Mouse (Mus musculus): ENCODE results near the gene H3f3a. TPM values are rescaled to one million over a fixed set of nuclear protein-coding genes. Genes with fewer than 3 reads are reported as not detected.

Gene H3f3a
- polyA plus RNA-seq, 1 experiment from 2014 or later, result 2,025 TPM

DNA sequence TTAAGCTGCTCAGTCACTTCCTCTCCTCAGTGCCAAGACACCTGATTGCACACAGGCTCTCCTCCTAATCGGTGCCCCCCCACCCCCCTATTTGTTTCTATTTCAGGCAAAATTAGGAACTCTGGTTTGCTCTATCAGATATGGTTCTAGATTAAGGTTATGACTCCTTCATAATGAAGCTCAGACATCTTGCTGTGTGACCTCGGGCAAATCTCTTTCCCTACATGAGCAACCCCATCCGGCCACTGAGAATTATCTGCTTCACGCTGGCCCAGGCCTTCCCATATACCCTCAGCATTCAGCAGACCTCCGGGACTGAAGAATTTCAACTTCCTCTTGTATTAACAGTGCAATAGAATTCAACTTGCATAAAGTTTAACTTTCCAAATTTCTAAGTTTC lies 14.5 kb downstream of the H3f3a start:
- Histone ChIP-seq H3K27ac (ENCODE audit: low read depth) (no peak overlapping the region), H3K4me2 (ENCODE audit: low read length) (no peak overlapping the region), H3K9me3 (ENCODE audit: control insufficient read depth, low read length) (no peaks in the 10 kb centered on the region), H3K9ac (ENCODE audit: low read length) (no peak overlapping the region), H3K27me3 (replicated peaks; ENCODE audit: control insufficient read depth, insufficient read depth, low read length) (no peaks in the 10 kb centered on the region), H3K4me3 (ENCODE audit: low read depth, low read length) (no peak overlapping the region), H3K4me1 (replicated peaks; ENCODE audit: control insufficient read depth, insufficient read depth, low read length) (peaks cover 3% of the 10 kb centered on the region), H3K36me3 (ENCODE audit: control insufficient read depth, insufficient read depth, low read length) (peaks cover 32% of the 10 kb centered on the region)
- DNase-seq (ENCODE audit: low spot score) (no peak), ATAC-seq (replicated peaks; ENCODE audit: low FRiP score, low TSS enrichment, low read depth) (no peak)
- 85% methylated on average over 5 of the region's 5 CpGs for WGBS

DNA sequence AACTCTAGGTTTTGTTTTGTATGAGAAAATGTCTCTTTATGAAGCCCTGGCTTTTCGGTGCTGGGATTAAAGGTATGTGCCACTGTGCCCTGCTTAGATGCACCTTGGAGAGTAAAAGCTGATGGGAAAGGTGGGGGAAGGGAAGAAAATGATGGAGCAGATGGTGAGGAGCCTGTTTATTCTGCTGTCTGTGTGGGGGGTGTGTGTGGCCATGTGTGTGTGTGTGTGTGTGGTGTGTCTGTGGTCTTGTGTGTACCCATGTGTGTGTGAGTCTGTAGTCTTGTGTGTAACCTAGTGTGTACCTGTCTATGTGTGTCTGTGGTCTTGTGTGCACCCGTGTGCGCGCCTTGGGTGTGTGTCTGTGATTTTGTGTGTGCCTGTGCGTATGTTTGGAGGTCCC lies 15.1 kb downstream of the H3f3a start:
- Histone ChIP-seq H3K27me3 (replicated peaks; ENCODE audit: control insufficient read depth, insufficient read depth, low read length) (no peaks in the 10 kb centered on the region), H3K9me3 (ENCODE audit: control insufficient read depth, low read length) (no peaks in the 10 kb centered on the region), H3K4me3 (ENCODE audit: low read depth, low read length) (no peak overlapping the region), H3K9ac (ENCODE audit: low read length) (no peak overlapping the region), H3K4me1 (replicated peaks; ENCODE audit: control insufficient read depth, insufficient read depth, low read length) (peaks cover 9% of the 10 kb centered on the region), H3K27ac (ENCODE audit: low read depth) (no peak overlapping the region), H3K4me2 (ENCODE audit: low read length) (no peak overlapping the region), H3K36me3 (ENCODE audit: control insufficient read depth, insufficient read depth, low read length) (peaks cover 26% of the 10 kb centered on the region)
- 96% methylated on average over 5 of the region's 5 CpGs for WGBS
- ATAC-seq (replicated peaks; ENCODE audit: low FRiP score, low TSS enrichment, low read depth), result no peak
- DNase-seq (ENCODE audit: low spot score), result no peak

DNA sequence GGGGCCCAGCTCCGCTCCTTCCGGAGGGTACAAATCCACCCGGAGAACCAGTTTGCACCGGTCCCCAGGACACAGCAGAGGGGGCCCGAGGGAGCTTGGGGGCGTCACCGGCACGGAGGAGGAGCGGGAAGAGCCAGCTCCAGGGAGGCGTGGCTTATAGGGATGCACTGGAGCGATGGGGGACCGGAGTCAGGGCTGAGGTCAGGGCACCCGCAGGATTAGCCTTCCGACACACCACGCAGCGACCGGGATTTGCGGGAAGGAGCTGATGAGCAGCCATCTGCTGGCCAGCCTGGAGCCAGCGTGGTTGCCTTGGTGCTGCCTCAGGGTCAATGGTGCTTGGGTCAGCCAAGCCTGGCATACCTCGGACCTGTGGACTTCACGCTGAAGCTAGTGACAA lies 19.6 kb downstream of the H3f3a start:
- peak; percentile 77 for DNase-seq (ENCODE audit: low spot score)
- H3K27ac ChIP-seq (ENCODE audit: low read depth), result no peak overlapping the region

DNA sequence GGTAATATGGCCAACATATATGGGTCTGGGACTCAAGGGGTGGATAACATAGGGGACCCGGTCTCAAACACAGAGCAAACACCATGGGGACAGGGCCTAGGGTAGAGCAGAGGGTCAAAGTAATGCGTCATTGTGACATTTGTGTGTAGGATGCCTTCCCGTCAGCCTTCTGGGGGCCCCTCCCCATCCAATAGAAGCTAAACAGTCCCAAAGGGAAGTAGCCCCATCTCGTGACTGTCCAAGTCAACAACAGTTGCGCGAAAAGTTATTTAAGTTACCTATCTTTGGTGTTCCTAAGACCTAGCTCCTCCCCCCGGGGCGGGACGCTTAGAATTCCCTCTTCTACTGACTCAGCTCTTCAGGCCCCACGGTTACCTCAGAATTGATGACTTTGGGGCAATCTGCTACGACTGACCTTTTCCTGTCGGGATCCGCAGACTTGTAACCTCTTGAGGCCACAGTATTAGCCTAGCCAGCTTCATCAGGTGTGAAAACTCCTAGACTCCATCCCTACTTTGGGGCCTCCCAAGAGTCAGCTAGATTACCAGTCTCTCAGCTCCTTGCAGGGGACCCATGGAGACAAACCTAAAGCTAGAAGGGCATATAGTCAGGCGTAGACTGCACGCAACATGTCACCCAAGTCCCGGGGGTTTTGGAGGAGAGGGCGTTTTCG lies 20.2 kb downstream of the H3f3a start:
- H3K9ac ChIP-seq (ENCODE audit: low read length), result peak overlapping the region; percentile 47
- 9% methylated on average over 18 of the region's 18 CpGs for WGBS
- H3K36me3 ChIP-seq (ENCODE audit: control insufficient read depth, insufficient read depth, low read length), result no peaks in the 10 kb centered on the region
- H3K9me3 ChIP-seq (ENCODE audit: control insufficient read depth, low read length), result no peaks in the 10 kb centered on the region
- no peak overlapping the region for H3K27ac ChIP-seq (ENCODE audit: low read depth)
- peak overlapping the region; percentile 81 for H3K4me2 ChIP-seq (ENCODE audit: low read length)
- ATAC-seq (replicated peaks; ENCODE audit: low FRiP score, low TSS enrichment, low read depth) (peak; percentile 38; the same call in 1 of the 2 replicates), DNase-seq (ENCODE audit: low spot score) (no peak)
- H3K27me3 ChIP-seq (replicated peaks; ENCODE audit: control insufficient read depth, insufficient read depth, low read length), result no peaks in the 10 kb centered on the region
- H3K4me3 ChIP-seq (ENCODE audit: low read depth, low read length), result peak overlapping the region; percentile 32
- H3K4me1 ChIP-seq (replicated peaks; ENCODE audit: control insufficient read depth, insufficient read depth, low read length), result peaks cover 12% of the 10 kb centered on the region

More for the DNA sequence above, 19.6 kb downstream of the H3f3a start:
- Histone ChIP-seq H3K36me3 (ENCODE audit: control insufficient read depth, insufficient read depth, low read length) (no peaks in the 10 kb centered on the region), H3K27me3 (replicated peaks; ENCODE audit: control insufficient read depth, insufficient read depth, low read length) (no peaks in the 10 kb centered on the region), H3K4me2 (ENCODE audit: low read length) (peak overlapping the region; percentile 81), H3K4me3 (ENCODE audit: low read depth, low read length) (peak overlapping the region; percentile 32), H3K9ac (ENCODE audit: low read length) (peak overlapping the region; percentile 47), H3K9me3 (ENCODE audit: control insufficient read depth, low read length) (no peaks in the 10 kb centered on the region), H3K4me1 (replicated peaks; ENCODE audit: control insufficient read depth, insufficient read depth, low read length) (peaks cover 12% of the 10 kb centered on the region)
- under 1% methylated on average over 21 of the region's 21 CpGs for WGBS
- peak; percentile 82 for ATAC-seq (replicated peaks; ENCODE audit: low FRiP score, low TSS enrichment, low read depth)

DNA sequence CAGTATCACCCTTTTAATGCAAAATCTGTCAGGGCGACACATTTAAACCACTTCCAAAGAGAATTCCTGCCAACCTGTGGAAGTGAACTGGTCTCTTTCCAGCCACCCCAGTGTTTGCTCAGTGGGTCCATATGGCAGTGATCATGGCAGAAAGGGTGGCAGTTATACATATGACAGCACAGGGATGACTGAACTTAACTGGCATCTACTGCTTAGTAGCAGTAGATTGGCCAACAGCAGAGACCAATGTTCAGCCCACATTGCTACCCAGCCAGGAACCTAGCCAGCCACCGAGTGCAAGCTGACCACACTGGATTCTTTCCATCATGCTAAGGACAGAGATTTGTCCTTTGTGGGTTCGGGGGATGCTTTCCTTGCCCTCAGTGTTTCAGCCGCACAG lies 20.9 kb downstream of the H3f3a start:
- Histone ChIP-seq H3K9me3 (ENCODE audit: control insufficient read depth, low read length) (0 out of 2 replicates have a peak, but pooled peaks cover 2% of the 10 kb centered on the region), H3K4me3 (ENCODE audit: low read depth, low read length) (no peak overlapping the region), H3K27me3 (replicated peaks; ENCODE audit: control insufficient read depth, insufficient read depth, low read length) (no peaks in the 10 kb centered on the region), H3K27ac (ENCODE audit: low read depth) (no peak overlapping the region), H3K36me3 (ENCODE audit: control insufficient read depth, insufficient read depth, low read length) (no peaks in the 10 kb centered on the region), H3K4me1 (replicated peaks; ENCODE audit: control insufficient read depth, insufficient read depth, low read length) (peaks cover 12% of the 10 kb centered on the region), H3K4me2 (ENCODE audit: low read length) (no peak overlapping the region), H3K9ac (ENCODE audit: low read length) (no peak overlapping the region)
- DNase-seq (ENCODE audit: low spot score) (no peak), ATAC-seq (replicated peaks; ENCODE audit: low FRiP score, low TSS enrichment, low read depth) (no peak)
- 81% methylated on average over 4 of the region's 4 CpGs for WGBS

DNA sequence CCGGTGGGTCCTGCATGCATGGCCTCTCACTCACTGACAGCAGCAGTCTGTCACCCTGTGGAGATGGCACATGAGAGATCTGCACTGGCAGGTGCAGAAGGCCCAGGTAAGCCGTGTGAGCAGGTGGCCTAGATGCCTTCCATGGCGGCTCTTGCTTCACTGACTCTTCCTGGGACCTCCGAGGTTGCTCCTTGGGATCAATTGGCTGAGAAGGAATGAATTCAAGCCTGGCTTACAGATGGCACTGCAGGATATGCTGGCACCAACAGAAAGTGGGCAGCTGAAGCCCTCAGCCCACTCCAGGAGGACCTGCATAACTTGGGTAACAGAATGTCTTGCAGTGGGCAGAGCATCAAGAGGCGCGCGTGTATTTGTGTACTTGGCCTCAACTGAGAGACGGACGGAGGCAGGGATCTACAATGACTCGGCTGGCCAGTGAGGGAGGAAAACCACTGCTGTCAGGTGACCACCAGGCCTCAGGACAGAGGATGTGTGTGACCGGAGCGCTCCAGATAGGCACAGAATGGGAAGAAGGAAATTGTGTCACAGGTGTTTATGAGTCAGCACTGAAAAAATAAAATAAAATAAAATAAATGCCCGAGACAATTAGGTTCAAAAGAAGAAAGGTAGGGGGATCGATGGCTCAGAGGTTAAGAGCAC lies 21.8 kb downstream of the H3f3a start:
- WGBS, result 87% methylated on average over 14 of the region's 14 CpGs
- DNase-seq (ENCODE audit: low spot score) (no peak), ATAC-seq (replicated peaks; ENCODE audit: low FRiP score, low TSS enrichment, low read depth) (no peak)
- no peak overlapping the region for H3K9ac ChIP-seq (ENCODE audit: low read length)
- H3K4me3 ChIP-seq (ENCODE audit: low read depth, low read length), result no peak overlapping the region
- H3K27ac ChIP-seq (ENCODE audit: low read depth), result no peak overlapping the region
- H3K36me3 ChIP-seq (ENCODE audit: control insufficient read depth, insufficient read depth, low read length), result no peaks in the 10 kb centered on the region
- no peak overlapping the region for H3K4me2 ChIP-seq (ENCODE audit: low read length)
- H3K4me1 ChIP-seq (replicated peaks; ENCODE audit: control insufficient read depth, insufficient read depth, low read length), result peaks cover 12% of the 10 kb centered on the region
- H3K9me3 ChIP-seq (ENCODE audit: control insufficient read depth, low read length), result 0 out of 2 replicates have a peak, but pooled peaks cover 2% of the 10 kb centered on the region
- no peaks in the 10 kb centered on the region for H3K27me3 ChIP-seq (replicated peaks; ENCODE audit: control insufficient read depth, insufficient read depth, low read length)

DNA sequence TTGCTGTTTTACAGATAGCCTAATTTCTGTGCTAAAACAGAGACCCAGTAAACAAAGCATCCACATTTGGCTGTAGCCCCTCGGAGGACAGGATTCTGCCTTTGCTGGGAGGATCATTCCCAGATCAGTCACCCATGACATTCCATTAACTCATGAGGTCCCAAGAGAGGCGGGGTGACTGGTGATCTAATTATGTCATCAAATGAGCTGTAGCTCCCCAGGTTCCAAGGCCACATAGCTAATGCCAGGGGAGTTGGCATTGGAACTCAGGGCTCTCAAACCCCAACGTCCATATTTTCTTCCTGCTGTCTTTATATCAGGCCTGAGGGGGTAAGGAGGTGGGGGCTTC lies 30.2 kb downstream of the H3f3a start:
- Histone ChIP-seq H3K27me3 (replicated peaks; ENCODE audit: control insufficient read depth, insufficient read depth, low read length) (no peaks in the 10 kb centered on the region), H3K36me3 (ENCODE audit: control insufficient read depth, insufficient read depth, low read length) (no peaks in the 10 kb centered on the region), H3K9me3 (ENCODE audit: control insufficient read depth, low read length) (0 out of 2 replicates have a peak, but pooled peaks cover 2% of the 10 kb centered on the region), H3K27ac (ENCODE audit: low read depth) (no peak overlapping the region), H3K4me3 (ENCODE audit: low read depth, low read length) (no peak overlapping the region), H3K4me2 (ENCODE audit: low read length) (no peak overlapping the region), H3K9ac (ENCODE audit: low read length) (no peak overlapping the region), H3K4me1 (replicated peaks; ENCODE audit: control insufficient read depth, insufficient read depth, low read length) (no peaks in the 10 kb centered on the region; the same call in 1 of the 2 replicates)
- DNase-seq (ENCODE audit: low spot score) (no peak), ATAC-seq (replicated peaks; ENCODE audit: low FRiP score, low TSS enrichment, low read depth) (no peak)
- WGBS, result 48% methylated on average over 3 of the region's 3 CpGs

DNA sequence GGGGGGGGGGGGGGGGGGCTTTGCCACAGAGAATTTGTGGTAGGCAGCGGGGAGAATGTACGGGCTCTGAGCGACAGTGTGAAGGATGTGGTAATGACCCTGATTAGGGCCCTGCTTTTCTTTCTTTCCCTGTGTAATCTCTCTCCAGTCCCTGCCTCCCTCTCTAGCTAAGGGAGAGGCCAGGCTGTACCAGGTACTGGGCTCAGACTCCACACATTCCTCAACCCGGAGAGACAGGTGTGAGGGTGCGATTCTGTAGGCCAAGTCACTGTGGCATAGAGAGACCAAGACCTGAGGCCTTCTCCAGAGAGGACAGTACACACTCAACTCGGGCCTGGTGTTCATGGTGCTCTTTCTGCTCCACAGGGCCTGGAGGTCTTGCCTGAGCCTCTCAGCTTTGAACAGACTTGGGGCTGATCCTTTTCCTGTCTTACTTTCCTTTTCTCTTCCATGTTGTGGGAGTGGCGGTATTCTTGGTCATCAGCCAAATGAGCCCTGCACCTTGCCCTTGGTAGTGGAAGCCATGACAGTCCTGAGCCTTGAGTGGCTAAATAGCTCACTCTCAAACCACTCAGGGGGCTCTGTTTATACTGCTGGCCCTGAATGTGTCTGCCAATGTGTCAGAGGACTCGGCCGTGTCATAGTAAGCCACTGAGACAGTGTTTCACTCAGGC lies 30.7 kb downstream of the H3f3a start:
- no peak overlapping the region for H3K4me2 ChIP-seq (ENCODE audit: low read length)
- H3K27me3 ChIP-seq (replicated peaks; ENCODE audit: control insufficient read depth, insufficient read depth, low read length), result no peaks in the 10 kb centered on the region
- H3K27ac ChIP-seq (ENCODE audit: low read depth), result 0 out of 2 replicates have a peak overlapping the region, but pooled peaks have one; percentile 7
- ATAC-seq (replicated peaks; ENCODE audit: low FRiP score, low TSS enrichment, low read depth) (no peak), DNase-seq (ENCODE audit: low spot score) (no peak)
- 0 out of 2 replicates have a peak, but pooled peaks cover 1% of the 10 kb centered on the region for H3K9me3 ChIP-seq (ENCODE audit: control insufficient read depth, low read length)
- no peaks in the 10 kb centered on the region; the same call in 1 of the 2 replicates for H3K4me1 ChIP-seq (replicated peaks; ENCODE audit: control insufficient read depth, insufficient read depth, low read length)
- H3K9ac ChIP-seq (ENCODE audit: low read length), result no peak overlapping the region
- H3K4me3 ChIP-seq (ENCODE audit: low read depth, low read length), result no peak overlapping the region
- 52% methylated on average over 9 of the region's 9 CpGs for WGBS
- H3K36me3 ChIP-seq (ENCODE audit: control insufficient read depth, insufficient read depth, low read length), result no peaks in the 10 kb centered on the region
